Mouse (Mus musculus) embryonic facial prominence, embryonic 14.5 days (tissue): ENCODE results near the gene Drd4. TPM values are rescaled to one million over a fixed set of nuclear protein-coding genes. Genes with fewer than 3 reads are reported as not detected.

Source experiments
- ATAC-seq: fragments of 200-750 bp; cut with Nextera tagmentation; 2 replicates; pipeline ENCODE4 v1.8.0; 2017; ENCODE audit warnings: low read depth, moderate number of reproducible peaks, moderate TSS enrichment
- DNase-seq: peaks from one replicate; pipeline ENCODE4 v3.0.0-alpha.2; 2015; ENCODE audit warnings: low spot score
- H3K27ac ChIP-seq: fragments of 300-500 bp; sonication (generic); replicated peaks from 2 replicates; pipeline ENCODE4 v1.5.1; 2014; ENCODE audit warnings: low read depth, mild to moderate bottlenecking, low read length, moderate library complexity
- H3K27me3 ChIP-seq: fragments of 300-500 bp; sonication (generic); replicated peaks from 2 replicates; pipeline ENCODE4 v1.6.1; 2014; ENCODE audit warnings: low read length; ENCODE audit not compliant: control insufficient read depth, insufficient read depth
- H3K36me3 ChIP-seq: fragments of 300-500 bp; sonication (generic); 2 replicates; pipeline ENCODE4 v1.6.1; 2014; ENCODE audit warnings: low read length, mixed read lengths; ENCODE audit not compliant: control insufficient read depth, insufficient read depth
- H3K4me1 ChIP-seq: fragments of 300-500 bp; sonication (generic); 2 replicates; pipeline ENCODE4 v1.6.1; 2014; ENCODE audit warnings: antibody characterized with exemption, low read length; ENCODE audit not compliant: control insufficient read depth, insufficient read depth
- H3K4me2 ChIP-seq: fragments of 300-500 bp; sonication (generic); 2 replicates; pipeline ENCODE4 v1.6.1; 2014; ENCODE audit warnings: low read depth, mild to moderate bottlenecking, low read length, moderate library complexity, mixed read lengths
- H3K4me3 ChIP-seq: fragments of 300-500 bp; sonication (generic); 2 replicates; pipeline ENCODE4 v1.5.1; 2014; ENCODE audit warnings: low read depth, mild to moderate bottlenecking, low read length
- H3K9ac ChIP-seq: fragments of 300-500 bp; sonication (generic); 2 replicates; pipeline ENCODE4 v1.6.1; 2014; ENCODE audit warnings: low read depth, mild to moderate bottlenecking, low read length, moderate library complexity, mixed read lengths
- H3K9me3 ChIP-seq: fragments of 300-500 bp; sonication (generic); 2 replicates; pipeline ENCODE4 v1.6.1; 2016; ENCODE audit warnings: low read length; ENCODE audit not compliant: control insufficient read depth
- WGBS: fragments of 180-500 bp; shearing (Covaris S2); extraction: QIAGEN DNeasy Blood & Tissue Kit; methylation state at CpG from one replicate; pipeline ENCODE4 v1.1.7; 2014; 5-methylcytosine and 5-hydroxymethylcytosine counted together
- polyA plus RNA-seq: library from polyadenylated mRNA; unstranded; fragments of >200 nt; fragmentation: Nextera tagmentation; extraction: Ambion mirVana; gene quantifications from 2 replicates; pipeline ENCODE4 v1.2.1, GENCODE M21; 2014

Gene Drd4
- polyA plus RNA-seq, 1 experiment from 2014 or later: 0.81 TPM

- ATAC-seq: no peak
- DNase-seq: no peak
Measured at GRCm38 (mm10) chr7:141341689-141342226, 50.0 kb downstream of the Drd4 start.

GRCm38 (mm10) chr7:141343230-141343629, 51.4 kb downstream of the Drd4 start:
- H3K9me3 ChIP-seq: no peaks in the 10 kb centered on the region
- peaks cover 6% of the 10 kb centered on the region; the same call in 1 of the 2 replicates for H3K4me1 ChIP-seq
- H3K4me3 ChIP-seq: no peak overlapping the region
- no peaks in the 10 kb centered on the region for H3K36me3 ChIP-seq
- ATAC-seq (no peak), DNase-seq (no peak)
- no peaks in the 10 kb centered on the region; the same call in 1 of the 2 replicates for H3K27me3 ChIP-seq
- WGBS: 41% methylated on average over 2 of the region's 2 CpGs
- no peak overlapping the region for H3K4me2 ChIP-seq
- H3K9ac ChIP-seq: no peak overlapping the region
- H3K27ac ChIP-seq: no peak overlapping the region

More at GRCm38 (mm10) chr7:141341689-141342226, 50.0 kb downstream of the Drd4 start:
- H3K27ac ChIP-seq: no peak overlapping the region
- H3K4me3 ChIP-seq: no peak overlapping the region
- H3K4me1 ChIP-seq: peaks cover 6% of the 10 kb centered on the region; the same call in 1 of the 2 replicates
- WGBS: 76% methylated on average over 10 of the region's 10 CpGs
- no peak overlapping the region for H3K9ac ChIP-seq
- H3K36me3 ChIP-seq: no peaks in the 10 kb centered on the region
- no peaks in the 10 kb centered on the region for H3K9me3 ChIP-seq
- H3K27me3 ChIP-seq: no peaks in the 10 kb centered on the region; the same call in 1 of the 2 replicates
- H3K4me2 ChIP-seq: no peak overlapping the region

- Histone ChIP-seq H3K36me3 (no peaks in the 10 kb centered on the region), H3K4me1 (peaks cover 1% of the 10 kb centered on the region; the same call in 1 of the 2 replicates), H3K9ac (no peak overlapping the region), H3K4me2 (no peak overlapping the region), H3K9me3 (no peaks in the 10 kb centered on the region), H3K4me3 (no peak overlapping the region), H3K27ac (no peak overlapping the region), H3K27me3 (no peaks in the 10 kb centered on the region)
- 73% methylated on average over 7 of the region's 7 CpGs for WGBS
- ATAC-seq (no peak), DNase-seq (no peak)
Measured at GRCm38 (mm10) chr7:141343696-141344095, 51.9 kb downstream of the Drd4 start.

GRCm38 (mm10) chr7:141344787-141345186, 53.0 kb downstream of the Drd4 start:
- Histone ChIP-seq H3K27me3 (no peaks in the 10 kb centered on the region), H3K4me3 (no peak overlapping the region), H3K4me1 (no peaks in the 10 kb centered on the region), H3K27ac (no peak overlapping the region), H3K9ac (no peak overlapping the region), H3K4me2 (no peak overlapping the region), H3K9me3 (no peaks in the 10 kb centered on the region), H3K36me3 (no peaks in the 10 kb centered on the region)
- 82% methylated on average over 5 of the region's 5 CpGs for WGBS
- DNase-seq (no peak), ATAC-seq (no peak)

Other genes starting within 250 kb of the Drd4 start
- 6.6 and 10.3 TPM in 2 replicates for gene B4galnt4, start 230.9 kb upstream of the Drd4 start, polyA plus RNA-seq
- 30.0 and 33.5 TPM in 2 replicates for gene Pkp3, start 213.8 kb upstream of the Drd4 start, polyA plus RNA-seq
- gene Sigirr, start 191.4 kb upstream of the Drd4 start, polyA plus RNA-seq: 4.0 and 4.4 TPM in 2 replicates
- 3.7 and 5.0 TPM in 2 replicates for gene Ano9, start 174.2 kb upstream of the Drd4 start, polyA plus RNA-seq
- 64.5 and 74.8 TPM in 2 replicates for gene Ptdss2, start 169.6 kb upstream of the Drd4 start, polyA plus RNA-seq
- gene Rnh1, start 119.1 kb upstream of the Drd4 start, polyA plus RNA-seq: 160 and 166 TPM in 2 replicates
- gene Hras, start 98.0 kb upstream of the Drd4 start, polyA plus RNA-seq: 122 and 142 TPM in 2 replicates
- 6.0 and 7.2 TPM in 2 replicates for gene Lrrc56, start 97.8 kb upstream of the Drd4 start, polyA plus RNA-seq
- 1.3 and 1.5 TPM in 2 replicates for gene Lmntd2, start 77.9 kb upstream of the Drd4 start, polyA plus RNA-seq
- gene Rassf7, start 76.1 kb upstream of the Drd4 start, polyA plus RNA-seq: 26.7 and 30.2 TPM in 2 replicates
- gene Phrf1, start 63.2 kb upstream of the Drd4 start, polyA plus RNA-seq: 59.8 and 62.7 TPM in 2 replicates
- gene Irf7, start 25.5 kb upstream of the Drd4 start, polyA plus RNA-seq: 2.3 and 2.4 TPM in 2 replicates
- gene Cdhr5, start 15.2 kb upstream of the Drd4 start, polyA plus RNA-seq: 0.21 TPM in 1 of 2 replicates, not detected in the other
- gene Sct, start 12.9 kb upstream of the Drd4 start, polyA plus RNA-seq: 9.9 and 13.8 TPM in 2 replicates
- gene Deaf1, start 35.7 kb downstream of the Drd4 start, polyA plus RNA-seq: 72.7 and 82.7 TPM in 2 replicates
- 21.1 and 27.7 TPM in 2 replicates for gene Tmem80, start 35.7 kb downstream of the Drd4 start, polyA plus RNA-seq
- gene Eps8l2, start 46.9 kb downstream of the Drd4 start, polyA plus RNA-seq: 12.0 and 13.6 TPM in 2 replicates
- 248 and 250 TPM in 2 replicates for gene Taldo1, start 100.2 kb downstream of the Drd4 start, polyA plus RNA-seq
- 37.1 and 51.1 TPM in 2 replicates for gene Gatd1, start 122.1 kb downstream of the Drd4 start, polyA plus RNA-seq
- gene Cend1, start 137.5 kb downstream of the Drd4 start, polyA plus RNA-seq: 2.8 and 4.5 TPM in 2 replicates
- gene Slc25a22, start 145.9 kb downstream of the Drd4 start, polyA plus RNA-seq: 29.1 and 30.7 TPM in 2 replicates
- gene Pidd1, start 152.0 kb downstream of the Drd4 start, polyA plus RNA-seq: 7.1 and 7.4 TPM in 2 replicates
- 1,283 and 1,386 TPM in 2 replicates for gene Rplp2, start 155.4 kb downstream of the Drd4 start, polyA plus RNA-seq
- gene Pnpla2, start 163.2 kb downstream of the Drd4 start, polyA plus RNA-seq: 16.9 and 20.4 TPM in 2 replicates
- 6.6 and 10.3 TPM in 2 replicates for gene Cracr2b, start 169.1 kb downstream of the Drd4 start, polyA plus RNA-seq
- 54.9 and 60.7 TPM in 2 replicates for gene Cd151, start 175.4 kb downstream of the Drd4 start, polyA plus RNA-seq
- 59.3 and 65.2 TPM in 2 replicates for gene Polr2l, start 183.1 kb downstream of the Drd4 start, polyA plus RNA-seq
- 85.1 and 86.2 TPM in 2 replicates for gene Tspan4, start 183.2 kb downstream of the Drd4 start, polyA plus RNA-seq
- 47.4 and 47.9 TPM in 2 replicates for gene Chid1, start 247.9 kb downstream of the Drd4 start, polyA plus RNA-seq